Mouse (Mus musculus) embryo, embryonic 10.5 days (tissue): ENCODE data around the gene Sugp1.
A peak's percentile ranks its signal among the peaks of the same experiment; 100 is the strongest.
"Not testable (repeated sequence)": the region's sequence is repeated elsewhere in the genome, so short reads cannot be mapped to it uniquely, and the experiment has no call there.

Experiments
- DNase-seq: peaks from one replicate; pipeline ENCODE4 v3.0.0-alpha.2; 2015; ENCODE audit warnings: low spot score

The Sugp1 gene

GRCm38 (mm10) chr8:70042583-70043455 lies at the start of gene Sugp1, which contains the start of gene Mau2:
Gene Sugp1, plus strand, starts transcription at chr8:70042813.
Gene Mau2, minus strand, starts transcription at chr8:70042734.
- peak; percentile 97 for DNase-seq

DNA sequence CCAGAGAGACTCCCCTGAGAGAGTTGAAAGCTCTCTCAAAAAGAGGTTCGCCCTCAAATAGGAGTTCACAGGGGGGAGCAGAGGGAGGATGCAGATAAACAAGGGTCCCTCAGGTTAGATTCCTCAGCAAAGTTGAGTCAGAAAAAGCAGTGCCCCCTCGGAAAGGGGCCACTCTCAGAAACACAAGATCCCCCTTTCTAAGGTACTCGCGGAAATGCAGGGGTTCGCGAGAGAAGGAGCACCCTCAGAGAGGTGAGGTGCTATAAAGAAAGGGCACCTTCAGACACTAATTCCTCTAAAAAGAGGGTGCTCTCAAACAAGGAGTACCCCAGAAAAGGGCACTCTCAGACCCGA lies 47.2 kb upstream of the Sugp1 start:
- DNase-seq, result no peak

DNA sequence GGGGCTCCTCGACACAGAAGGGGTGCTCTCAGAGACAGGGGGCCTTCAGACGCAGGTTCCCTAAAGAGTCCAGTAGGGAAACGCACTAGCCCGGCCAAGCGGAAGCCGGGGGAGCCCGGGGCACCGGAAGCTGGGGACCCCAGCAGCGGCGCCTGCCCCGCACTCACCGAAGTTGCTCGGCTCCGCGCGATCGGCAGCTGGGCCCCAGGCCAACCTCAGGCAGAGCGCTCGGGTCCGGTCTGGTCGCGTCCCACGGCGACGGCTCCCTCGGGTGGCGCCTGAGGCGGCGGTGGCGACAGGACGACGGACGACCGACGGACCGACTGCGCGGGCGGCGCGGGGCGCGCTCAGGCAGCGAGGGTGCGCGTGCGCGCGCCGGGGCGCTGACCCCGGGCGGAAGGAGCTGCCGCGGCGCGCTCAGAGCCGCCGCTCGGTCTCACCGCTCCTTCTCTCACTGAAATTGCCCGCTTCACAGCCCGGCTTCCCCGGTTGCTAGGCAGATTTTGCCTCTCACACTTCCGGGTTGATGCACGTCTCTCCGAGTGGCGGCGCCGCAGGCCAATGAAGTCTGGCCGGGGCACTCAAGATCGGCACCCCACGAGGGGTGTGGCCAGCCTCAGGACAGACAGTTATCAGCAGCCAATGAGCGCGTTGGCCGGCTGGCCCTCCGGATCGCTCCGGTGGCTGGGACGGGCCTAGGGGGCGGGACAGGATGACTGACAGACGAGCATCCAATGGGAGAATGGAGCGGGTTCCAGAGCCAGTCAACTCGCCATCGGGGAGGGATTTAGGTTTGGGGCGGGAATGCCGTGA lies 46.6 kb upstream of the Sugp1 start, which contains the start of gene Gatad2a:
Gatad2a (minus strand) TSS at position 609 of the 813 bp plus-strand sequence.
- DNase-seq, result peak; percentile 100

DNA sequence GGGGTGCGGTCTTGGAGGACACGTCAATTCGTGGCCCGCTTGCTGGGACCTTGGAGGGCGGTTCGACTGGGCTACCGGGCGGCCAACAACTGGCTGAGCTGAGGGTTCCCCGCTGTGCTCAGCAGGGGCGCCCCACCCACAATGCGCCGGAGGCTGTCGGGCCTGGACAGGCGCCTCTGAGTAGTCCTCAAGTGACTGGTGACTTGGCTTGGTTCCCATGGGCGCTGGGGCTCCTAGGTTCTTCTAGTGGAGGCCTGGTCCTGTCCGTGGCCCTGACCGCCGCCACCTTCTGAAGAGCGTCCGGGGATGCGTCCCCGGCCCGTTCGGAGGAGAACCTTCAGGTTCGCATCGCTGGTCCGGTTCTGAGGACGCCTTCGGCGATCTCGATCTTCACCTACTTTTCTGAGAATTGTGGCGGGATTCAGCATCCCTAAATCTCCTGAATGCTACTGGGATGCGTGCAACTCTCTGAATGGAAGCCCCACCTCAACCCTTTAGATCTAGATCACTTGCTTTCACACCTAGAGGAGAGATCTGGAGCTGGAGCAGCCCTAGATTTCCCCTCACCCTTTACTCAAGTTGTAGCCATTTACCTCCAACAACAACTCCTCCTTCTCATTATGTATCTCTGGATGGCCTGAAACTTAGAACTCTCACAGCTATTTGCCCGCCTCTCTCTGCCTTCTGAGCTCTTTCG lies 45.9 kb upstream of the Sugp1 start:
- no peak for DNase-seq

DNA sequence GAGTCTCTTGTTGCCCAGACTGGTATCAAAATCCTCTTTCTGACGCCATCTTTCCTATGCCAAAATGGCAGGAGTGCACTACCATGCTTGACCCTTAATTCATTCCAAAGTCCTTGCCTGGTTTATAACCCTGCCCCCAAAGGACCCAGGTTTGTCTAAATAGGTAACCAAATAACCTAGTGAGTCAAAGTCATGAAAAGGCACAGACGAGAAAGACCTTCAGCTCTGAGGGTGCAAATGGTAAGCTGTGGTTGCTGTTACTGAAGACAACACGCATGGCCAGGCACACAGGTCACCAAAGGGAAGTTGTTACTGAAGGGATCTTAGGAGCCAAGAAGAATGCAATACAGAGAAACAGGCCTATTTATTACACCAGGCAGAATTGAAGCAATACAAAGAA lies 43.9 kb upstream of the Sugp1 start:
- DNase-seq, result no peak

DNA sequence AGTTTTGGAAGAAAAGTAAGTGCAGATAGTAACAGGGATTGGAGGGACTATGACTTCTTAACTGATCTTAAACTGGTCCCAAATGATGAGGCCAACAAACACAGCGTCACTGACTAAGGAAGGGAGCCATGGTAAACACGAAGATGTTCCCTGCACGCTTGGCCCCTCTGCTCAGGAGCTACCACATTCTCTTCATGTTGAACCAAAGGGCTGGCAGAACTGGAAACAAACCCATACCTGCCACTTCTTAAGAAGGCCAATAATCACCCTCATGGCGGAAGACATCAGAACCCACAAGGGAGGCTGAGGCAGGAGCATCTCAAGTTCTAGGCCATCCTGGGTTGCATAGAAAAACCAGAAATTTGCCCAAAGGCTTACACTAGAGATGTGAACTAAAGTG lies 43.4 kb upstream of the Sugp1 start:
- no peak for DNase-seq

- DNase-seq, result no peak
These were observed 42.4 kb upstream of the Sugp1 start for GRCm38 (mm10) chr8:70000226-70000625.

- DNase-seq, result peak; percentile 76
These were observed 41.3 kb upstream of the Sugp1 start for GRCm38 (mm10) chr8:70001176-70001891.

GRCm38 (mm10) chr8:70001892-70002191 lies 40.8 kb upstream of the Sugp1 start:
- DNase-seq, result not testable (repeated sequence)

DNA sequence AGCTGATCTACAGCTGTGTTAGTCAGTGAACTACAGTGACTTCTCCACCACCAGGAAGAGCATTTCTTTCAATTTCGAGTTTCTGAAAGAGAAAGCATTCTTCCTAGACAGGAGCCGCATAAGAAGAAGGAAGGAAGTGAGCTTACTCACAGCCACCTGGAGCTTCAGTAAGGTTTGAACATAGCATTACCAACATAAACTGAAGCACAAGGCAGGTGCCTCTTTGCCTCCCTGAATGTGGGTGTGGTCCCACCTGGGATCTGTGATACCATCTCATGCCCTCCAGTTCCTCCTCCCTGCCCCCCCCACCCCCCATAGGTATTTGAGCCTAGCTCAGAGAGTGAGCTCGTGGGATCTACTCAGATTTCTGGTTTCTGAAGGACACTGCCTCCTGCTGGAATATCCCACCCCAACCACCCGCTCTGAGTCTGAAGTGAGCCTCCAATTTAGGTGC lies 39.4 kb upstream of the Sugp1 start:
- no peak for DNase-seq

DNA sequence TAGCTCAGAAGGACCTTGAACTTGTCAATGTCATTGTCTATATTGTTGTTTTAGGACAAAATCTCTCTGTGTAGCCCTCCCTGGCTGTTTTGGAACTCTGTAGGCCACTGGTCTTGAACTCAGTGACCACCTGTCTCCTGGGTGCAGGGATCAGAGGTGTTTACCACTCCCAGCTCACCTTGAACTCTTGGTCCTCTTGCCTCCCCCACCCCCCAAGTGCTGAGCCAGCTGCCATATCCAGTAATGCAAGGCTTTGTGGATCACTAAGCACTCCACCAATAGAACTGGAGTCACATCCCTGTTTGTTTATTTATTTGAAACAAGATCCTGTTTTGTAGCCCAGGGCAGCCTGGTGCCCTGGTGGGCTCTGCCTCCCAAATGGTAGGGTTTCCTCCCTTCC lies 38.3 kb upstream of the Sugp1 start:
- DNase-seq, result no peak

DNA sequence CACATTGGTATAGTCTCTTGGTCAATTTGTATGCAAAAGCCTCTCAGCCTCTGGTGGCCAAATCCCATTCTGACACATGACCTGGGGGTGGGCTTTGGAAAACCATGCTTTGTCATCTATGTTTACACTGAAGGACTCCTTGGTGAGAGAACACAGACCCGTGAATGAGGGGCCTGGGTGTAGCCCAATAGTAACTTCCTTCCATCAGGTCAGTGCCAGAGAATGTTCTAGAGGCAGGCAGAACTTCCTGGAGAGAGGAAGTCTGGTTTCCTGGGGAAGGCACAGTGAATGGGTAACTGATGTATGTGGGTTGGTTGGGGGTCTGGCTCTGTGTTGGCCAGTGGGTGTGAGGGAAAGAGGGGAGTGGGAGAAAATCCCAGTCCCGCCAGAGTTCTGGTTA lies 37.4 kb upstream of the Sugp1 start:
- no peak for DNase-seq

DNA sequence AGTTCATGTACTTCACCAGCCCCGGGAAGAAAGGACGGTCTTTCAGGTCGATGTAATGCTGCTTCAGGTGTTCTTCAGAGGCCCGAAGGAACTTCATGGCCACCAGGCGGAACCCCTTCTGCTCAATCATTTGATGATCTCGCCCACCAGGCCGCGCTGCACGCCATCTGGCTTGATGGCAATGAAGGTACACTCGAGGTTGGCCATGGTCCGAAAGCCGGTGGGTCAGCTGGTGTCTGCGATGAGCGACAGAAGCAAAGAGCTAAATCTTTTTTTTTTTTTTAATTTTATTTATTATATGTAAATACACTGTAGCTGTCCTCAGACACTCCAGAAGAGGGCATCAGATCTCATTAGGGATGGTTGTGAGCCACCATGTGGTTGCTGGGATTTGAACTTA lies 31.8 kb upstream of the Sugp1 start:
- DNase-seq, result not testable (repeated sequence)

- DNase-seq, result no peak
These were observed 30.3 kb upstream of the Sugp1 start for GRCm38 (mm10) chr8:70012350-70012749.

DNA sequence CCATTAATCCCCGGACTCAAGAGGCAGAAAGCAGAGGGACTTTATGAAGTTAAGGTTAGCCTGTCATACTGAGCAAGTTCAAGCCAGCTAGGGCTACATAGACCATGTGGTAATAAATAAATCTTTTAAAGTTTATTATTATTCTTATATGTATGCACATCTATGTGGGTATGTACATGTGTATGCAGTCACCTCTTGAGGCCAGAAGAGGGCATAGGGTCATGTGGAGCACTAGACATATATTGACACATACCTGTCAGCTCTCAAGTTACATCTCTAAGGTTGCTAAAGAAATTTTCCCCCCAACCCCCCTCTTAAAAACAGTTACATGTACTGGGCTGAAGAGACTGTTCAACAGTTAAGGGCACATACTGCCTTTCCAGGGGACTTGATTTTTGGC lies 29.9 kb upstream of the Sugp1 start:
- DNase-seq, result no peak

DNA sequence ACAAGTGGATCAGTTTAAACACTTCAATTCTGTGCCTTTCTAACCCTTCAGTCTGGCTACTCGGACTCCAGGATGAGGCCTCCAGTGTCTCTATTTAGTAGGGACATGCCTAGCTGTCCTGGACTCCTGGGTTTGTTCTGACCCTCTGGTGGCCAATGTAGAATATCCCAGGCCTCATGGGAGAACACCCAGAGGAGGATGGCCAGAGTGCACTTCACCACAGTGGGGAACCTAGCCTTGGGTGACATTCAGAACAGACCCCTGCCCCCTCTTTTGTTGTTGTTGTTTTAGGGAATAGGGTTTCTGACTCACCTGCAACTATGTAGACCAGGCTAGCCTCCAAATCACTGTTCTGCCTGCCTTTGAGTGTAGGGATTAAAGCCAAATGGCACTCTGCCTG lies 27.6 kb upstream of the Sugp1 start:
- DNase-seq, result no peak

DNA sequence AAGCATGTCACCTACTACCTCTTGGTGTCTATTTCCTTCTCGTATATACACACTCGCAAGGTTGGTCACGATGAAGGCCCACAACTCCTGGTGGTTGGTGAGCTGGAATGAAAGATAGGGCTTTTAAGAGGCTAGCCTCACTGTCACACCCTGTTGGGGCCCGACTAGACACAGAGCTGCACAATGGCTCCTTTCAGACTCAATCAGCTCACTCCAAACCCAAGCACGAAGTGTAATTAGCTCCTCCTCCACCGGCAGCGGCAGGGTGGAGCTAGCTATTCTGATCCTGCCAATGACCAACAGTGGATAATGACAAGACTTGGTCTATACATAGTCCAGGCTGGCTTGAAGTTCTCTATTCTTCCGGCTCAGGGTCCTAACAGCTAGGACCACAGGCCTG lies 19.0 kb upstream of the Sugp1 start:
- no peak for DNase-seq

DNA sequence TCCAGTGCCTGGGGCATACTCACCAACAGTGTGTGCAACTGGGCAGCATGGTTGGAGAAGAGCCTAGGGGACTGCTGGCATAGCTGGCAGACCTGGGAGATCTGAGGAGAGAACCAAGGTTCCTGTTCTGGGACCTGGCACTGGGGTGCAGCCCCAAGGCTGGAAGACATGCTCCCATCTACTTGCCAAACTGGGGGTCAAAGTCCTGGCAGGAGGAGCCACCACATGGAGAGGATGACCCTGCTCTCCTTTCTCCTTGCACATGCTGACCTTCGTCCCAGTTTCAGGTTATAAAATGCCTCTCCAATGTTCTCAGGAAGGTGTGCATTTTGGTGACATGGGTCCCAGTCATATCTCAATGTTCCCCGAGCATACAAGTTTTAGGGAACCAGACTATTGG lies 16.5 kb upstream of the Sugp1 start:
- DNase-seq, result no peak

DNA sequence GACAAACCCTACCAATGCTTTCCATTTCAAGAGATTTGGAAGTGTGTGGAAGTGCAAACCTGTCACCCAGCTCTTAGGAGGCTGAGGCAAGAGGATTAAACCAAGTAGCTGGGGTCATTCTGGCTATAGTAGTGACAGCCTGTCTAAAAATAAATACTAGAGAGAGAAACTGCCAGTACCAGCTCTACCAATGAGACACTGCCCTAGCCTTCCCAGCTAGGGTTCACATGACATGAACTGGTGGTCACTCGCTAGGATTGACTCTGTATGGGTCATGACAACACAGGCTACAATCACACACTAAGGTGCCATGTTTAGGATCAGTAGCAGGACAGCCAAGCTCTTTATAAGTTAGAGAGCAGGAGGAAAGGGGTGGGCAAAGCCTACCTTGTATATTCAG lies 12.4 kb upstream of the Sugp1 start:
- DNase-seq, result no peak

GRCm38 (mm10) chr8:70037994-70038393 lies 4.6 kb upstream of the Sugp1 start:
- no peak for DNase-seq

GRCm38 (mm10) chr8:70041885-70042546 lies 597 bp upstream of the Sugp1 start:
- peak; percentile 10 for DNase-seq
